Mouse (Mus musculus): ENCODE measurements at regions not wholly inside any gene's neighbourhood (a gene's known extent, or its start where the extent isn't known, plus 50 kb on each side); places are given as distances from the start of the nearest gene placed in this dataset.
A peak's percentile ranks its signal among the peaks of the same experiment; 100 is the strongest.

DNA sequence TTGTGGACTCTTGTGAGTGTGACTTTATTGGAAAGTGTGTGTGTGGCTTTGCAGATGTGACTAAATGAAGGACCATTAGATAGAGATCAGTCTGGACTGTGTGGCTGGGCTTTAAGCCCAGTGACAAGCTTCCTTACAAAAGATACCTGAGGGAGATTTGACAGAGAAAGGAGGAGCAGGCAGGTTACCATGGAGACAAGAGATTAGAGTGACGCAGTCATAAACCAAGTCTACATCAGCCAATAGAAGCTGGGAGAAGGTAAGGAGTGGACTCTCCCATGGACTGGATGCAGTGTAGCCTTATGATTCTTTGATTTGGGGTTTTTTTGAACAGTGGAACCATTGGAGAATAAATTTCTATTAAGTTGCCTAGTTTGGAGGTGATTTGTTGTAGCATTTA, 181.6 kb upstream of the Gm6793 start:
- DNase-seq: no peak

DNA sequence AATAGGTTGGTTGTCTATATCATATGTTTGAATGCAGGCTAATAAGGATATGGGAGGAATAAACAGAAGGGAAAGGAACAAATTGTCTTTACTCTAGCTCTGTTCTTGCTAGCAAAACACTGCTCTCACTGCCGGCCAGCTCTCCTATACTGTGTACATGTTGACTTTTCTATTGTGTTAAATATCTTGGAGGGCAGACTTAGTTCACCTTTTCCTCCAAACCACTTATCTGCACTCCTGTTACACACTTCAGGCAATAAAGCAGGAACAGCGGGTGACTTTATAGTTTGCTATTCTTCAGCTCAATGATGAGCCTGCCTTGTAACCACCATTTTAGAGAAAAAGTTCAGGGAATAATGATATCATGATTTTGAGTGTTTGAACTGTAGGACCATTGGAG, 181.0 kb upstream of the Gm6793 start:
- no peak for DNase-seq

DNA sequence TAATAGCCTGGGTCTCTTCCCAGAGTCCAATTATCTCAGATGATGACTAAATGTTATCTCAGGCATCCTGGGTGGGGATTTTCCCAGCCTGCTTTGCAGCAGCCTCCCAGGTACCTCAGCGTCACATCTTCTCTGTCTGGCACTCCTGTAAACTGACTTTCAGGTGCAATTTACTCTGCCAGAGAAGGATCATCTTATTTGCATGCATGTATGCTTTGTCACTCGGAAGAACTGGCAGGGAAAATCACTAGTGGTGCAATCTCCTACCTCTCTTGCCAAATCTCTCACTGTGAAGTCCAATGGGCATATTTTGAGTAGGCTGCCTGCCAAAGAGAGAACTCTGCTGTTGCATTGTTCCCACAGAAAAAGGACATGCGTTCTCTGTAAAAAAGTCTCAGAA, 177.0 kb upstream of the Gm6793 start:
- no peak for DNase-seq

DNA sequence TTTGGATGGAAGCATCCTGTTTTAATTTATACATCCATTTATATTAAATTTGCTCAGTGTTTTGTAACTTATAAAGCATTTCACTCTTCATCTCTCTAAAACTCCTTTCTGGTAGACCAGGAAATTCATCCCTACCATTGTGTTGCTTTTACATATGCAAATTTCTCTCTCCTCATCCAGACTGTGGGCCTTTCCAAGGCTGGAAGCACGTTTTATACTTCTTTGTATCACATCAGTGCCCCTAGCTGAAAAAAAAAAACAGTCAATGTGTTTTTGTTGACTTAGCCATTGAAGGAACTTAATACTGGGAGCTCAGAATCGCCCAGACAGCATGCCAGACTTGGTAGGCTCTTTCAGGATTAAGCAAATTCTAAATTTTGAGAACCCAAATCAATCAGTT, 174.9 kb upstream of the Gm6793 start:
- DNase-seq: no peak

DNA sequence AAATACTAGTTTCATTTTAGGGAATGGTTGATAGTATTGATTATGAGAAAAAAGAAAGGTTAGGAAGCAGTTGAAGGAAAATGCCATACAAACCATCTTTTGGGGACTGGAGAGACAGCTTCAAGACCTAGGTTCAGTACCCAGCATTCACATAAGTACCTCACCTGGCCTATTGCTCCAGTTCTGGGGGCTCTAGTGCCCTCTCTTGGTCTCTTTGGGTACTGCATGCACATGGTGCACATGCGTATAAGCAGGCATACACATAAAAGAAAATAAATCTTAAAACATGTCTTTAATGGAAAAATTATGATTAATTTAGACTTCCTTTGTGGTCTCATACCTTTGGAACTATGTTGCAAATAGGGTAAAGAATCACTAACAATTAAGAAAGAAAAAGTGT, 155.3 kb upstream of the Gm6793 start:
- DNase-seq: no peak

DNA sequence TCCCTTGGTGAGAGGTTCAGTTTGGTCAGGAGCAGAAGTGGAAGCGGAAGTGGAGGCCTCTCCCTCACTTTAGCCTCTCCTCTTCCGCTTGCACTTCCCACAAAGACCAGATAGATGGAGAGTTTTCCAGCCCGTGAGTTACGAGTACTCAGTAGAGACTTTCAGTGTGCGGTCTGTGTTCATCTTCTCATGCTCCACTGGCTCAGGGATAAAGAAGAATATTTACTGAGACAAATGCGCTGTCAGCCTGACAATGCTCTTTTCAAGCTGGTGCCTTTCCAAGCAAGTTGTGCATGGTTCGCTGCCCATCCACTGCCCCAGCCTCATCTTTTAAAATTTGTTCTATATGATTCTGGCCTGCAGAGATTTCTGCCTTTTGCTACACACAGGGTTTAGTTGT, 141.8 kb upstream of the Gm6793 start:
- no peak for DNase-seq

DNA sequence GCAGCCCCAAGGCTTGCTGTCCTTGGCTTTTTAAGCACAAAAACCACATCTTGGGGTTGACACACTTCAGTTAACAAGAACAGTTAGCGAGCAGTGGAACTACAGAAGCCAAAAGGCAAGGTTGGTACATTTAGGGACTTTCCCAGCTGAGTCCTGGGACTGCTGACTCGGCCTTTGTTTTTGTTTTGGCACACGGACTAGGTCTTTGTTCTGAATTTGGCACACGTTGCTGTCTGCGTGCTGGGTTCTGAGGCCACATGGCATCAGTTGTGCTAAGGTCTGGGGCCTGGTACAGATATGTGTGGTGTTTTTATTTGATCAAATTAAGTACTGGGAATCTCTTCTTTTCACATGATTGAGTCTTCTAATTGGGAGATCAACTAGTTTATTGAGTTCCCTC, 124.1 kb upstream of the Gm6793 start:
- DNase-seq: no peak

DNA sequence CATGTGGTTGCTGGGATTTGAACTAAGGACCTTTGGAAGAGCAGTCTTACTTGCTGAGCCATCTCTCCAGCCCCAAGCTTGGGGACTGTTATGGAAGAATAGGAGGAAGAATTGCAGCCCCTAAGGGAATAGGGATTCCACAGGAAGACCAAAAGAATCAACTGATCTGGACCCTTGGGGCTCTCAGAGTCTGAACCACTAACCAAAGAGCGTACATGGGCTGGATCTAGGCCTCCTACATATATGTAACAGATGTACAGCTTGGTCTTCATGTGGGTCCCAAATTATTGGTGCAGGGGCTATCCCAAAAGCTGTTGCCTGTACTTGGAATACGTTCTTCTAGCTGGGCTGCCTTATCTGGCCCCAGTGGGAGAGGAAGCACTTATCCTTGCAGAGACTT, 115.4 kb upstream of the Gm6793 start:
- no peak for DNase-seq

DNA sequence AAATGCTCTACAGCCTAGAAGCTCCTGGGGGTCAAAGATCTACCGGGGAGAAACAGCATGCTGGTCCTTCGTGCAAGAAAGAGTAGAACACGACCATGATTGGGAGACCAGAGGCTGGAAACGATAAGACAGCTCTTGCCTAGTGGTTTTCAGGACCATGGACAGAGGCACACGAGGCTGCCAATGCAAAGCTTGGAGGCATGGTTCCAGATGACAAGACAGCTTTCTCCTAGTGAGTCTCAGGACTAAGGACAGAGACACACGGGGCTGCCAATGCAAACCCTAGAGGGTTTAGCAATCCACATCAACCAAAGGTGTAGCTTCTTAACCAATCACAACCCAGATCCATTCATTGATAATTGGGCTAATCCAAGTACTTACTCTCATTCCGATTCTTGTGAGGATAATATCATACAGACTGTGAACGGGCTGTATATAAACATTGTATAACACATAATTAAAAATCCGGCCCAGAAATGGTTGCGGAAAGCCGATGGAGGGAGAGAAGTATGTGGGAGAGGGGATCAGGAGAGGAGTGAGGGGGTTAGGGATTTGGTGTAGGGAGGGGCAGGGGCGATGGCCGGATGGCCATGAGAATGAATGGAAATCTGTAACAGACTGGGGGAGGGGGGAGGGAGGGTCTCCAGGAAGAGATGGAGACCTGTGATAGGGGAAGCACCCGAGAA, 114.1 kb upstream of the Gm6793 start:
- peak; percentile 15 to 51 for DNase-seq

DNA sequence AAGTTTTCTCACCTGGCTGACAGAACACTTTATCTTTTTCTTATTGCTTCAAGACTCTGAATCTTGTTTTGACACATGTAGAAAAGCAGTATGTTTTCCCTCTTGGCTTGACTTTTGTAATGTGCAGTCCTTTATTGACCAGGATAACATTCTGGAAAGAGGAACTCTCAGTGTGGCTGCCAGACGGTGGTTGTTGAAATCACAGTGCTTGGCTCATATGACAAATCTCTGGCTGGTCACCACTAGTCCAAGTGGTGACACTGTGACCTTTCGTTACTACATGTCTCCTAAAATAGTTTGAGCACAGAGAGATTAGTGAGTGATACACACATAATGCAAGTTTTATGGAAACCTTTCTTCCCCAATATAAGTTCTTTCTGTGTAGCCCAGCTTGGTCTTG, 97.1 kb upstream of the Gm6793 start:
- no peak for DNase-seq

DNA sequence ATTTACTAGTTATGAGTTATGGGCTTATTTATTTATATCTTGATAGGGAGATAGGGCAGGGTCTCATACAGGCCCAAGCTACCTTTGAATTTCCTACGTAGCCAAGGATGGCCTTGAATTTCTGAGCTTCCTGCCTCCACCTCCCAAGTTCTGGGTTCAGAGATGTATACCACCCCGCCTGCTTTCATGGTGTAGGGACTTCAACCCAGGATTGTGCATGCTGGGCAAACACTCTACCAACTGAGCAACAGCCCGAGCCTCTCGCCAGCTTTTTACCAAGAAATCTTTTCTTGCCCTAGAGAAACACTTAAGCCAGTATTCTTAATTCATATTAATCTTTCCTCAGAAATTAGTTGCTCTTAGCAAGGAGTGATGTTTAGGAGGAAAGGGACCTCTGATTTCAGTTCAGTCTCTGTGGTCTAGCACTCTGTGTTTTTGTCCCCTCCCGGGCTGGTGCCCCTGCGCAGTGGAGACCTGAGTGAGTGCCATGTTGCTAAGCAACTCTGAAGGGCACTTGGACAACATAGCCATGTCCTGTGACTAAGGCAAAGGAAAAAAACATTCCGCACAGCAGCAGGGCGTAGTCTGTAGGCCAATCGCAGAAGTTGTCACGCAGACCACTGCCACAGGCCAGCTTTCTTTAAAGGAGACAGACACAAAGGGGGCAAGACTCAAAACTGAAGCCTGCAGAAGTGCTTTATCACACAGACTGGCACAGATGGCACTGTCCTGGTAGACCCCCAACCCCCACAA, 83.2 kb upstream of the Gm6793 start:
- DNase-seq: peak; percentile 9 to 54

DNA sequence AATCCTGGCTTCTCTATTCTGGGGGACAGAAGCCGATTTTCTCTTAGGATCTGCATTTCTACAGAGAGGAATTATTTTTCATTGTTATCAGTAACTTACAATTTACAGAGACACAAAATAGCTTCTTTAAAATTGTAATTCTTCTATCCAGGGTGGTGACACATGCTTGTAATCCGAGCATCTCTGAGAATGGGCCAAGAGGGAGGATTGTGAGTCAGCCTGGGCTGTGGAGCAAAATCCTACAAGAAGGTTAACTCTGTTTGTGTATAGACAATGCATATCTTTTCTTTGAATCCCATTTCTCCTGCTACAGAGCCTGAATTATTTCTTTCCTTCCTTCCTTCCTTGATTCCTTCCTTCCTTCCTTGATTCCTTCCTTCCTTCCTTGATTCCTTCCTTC, 80.0 kb upstream of the Gm6793 start:
- DNase-seq: no peak

DNA sequence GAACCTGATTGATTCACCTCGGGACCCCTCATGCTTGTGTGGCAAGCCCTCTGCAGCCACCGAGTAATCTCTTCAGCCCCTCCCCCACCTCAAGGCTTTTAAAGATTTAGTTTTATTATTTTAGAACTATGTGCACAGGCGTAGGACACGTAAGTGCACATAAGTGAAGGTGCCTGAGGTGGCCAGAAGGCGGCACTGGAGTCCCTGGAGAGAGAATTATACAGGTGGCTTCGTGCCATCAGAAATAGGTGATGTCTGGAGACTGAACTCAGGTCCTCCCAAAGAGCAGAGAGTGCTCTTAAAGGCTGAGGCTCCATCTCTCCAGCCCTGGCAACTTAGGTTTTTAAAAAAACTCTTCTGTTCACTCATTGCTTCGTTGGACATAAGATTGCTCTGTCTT, 78.7 kb upstream of the Gm6793 start:
- no peak for DNase-seq

DNA sequence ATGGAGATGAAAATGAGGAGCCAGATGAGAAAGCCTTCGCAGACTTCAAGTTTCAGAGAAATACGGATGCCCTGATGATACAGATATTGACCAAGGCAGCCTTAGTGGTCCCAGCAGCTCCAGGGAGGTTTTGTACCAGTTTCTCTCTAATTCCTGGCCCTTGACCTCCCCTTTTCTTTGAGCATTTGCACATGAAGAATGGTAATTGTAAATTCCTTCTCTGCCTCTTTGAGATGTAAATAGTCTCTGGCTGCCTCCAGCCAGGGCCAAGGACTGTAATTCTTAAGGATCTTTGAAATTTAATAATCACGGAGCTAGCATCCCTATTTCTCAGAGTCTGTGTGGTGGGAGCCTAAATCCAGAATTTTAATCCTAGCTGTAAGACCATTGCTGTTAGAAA, 78.0 kb upstream of the Gm6793 start:
- no peak for DNase-seq

DNA sequence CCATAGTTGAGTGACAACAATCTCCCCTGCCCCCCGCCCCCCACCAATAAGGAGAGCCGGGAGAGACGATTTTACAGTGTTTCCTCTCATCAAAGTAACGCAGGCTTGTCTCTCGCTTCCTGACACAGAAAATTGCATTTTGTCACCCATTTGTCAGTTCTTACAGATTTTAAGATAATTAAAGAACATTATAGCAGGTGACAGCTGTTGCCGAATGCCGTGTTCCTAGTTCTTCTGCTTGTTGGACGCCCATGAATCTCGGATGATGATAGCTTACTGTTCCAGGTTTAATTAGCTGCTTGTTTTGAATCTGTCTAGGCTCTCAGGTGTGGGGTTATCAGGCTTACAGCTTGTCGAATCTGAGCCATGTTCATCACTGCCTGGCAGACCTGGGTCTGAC, 63.8 kb upstream of the Gm6793 start:
- no peak for DNase-seq

DNA sequence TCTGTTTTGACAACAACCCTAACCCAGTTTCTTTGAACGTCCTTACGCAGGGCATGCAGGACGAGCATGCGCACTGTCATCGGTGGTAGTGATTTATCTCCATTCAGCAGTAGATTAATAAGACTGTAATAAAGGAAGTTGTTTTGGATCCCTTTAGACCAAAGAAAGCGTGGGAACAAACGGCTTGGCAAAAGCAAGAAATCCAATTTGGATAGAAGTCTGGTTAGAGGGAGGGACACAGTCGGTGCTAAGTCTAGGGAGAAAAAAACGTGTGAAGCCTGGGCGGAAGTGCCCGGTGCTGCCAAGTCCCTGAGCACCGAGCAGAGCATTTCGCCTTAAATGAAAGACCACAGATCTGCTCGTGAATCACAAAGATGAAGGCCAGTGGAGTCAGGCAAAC, 57.4 kb upstream of the Gm6793 start:
- no peak for DNase-seq

DNA sequence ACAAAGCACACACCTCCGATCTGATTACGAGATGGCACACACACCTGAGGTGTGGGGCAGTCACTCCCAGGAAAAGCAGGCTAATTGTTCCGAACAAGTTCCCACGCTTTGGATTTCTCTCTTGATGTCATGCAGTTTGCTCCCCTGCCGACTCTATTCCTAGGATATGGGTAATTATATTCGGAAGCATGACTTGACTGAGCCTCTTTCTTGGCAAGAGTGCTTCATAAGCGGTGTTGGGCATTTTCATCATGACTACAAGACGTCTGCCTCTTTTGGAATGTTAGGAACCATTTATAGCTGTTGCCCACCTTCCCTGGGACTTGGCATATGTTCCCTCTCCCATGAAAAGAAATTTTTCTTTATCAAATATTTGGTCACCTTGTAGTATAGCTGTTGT, 55.4 kb upstream of the Gm6793 start:
- no peak for DNase-seq
